Mouse (Mus musculus) thymus, postnatal 0 days (tissue): Measurements from ENCODE around the gene Gm20911. TPM values are rescaled to one million over a fixed set of nuclear protein-coding genes. Genes with fewer than 3 reads are reported as not detected.
"Not testable (repeated sequence)": the region's sequence is repeated elsewhere in the genome, so short reads cannot be mapped to it uniquely, and the experiment has no call there.

Experiments
- DNase-seq: peaks from one replicate; pipeline ENCODE4 v3.0.0-alpha.2; 2015; ENCODE audit warnings: low spot score
- polyA plus RNA-seq: library from polyadenylated mRNA; unstranded; fragments of >200 nt; fragmentation: Nextera tagmentation; extraction: Ambion mirVana; gene quantifications from 2 replicates; pipeline ENCODE4 v1.2.1, GENCODE M21; 2015

The Gm20911 gene
- not detected in 2 replicates for polyA plus RNA-seq

GRCm38 (mm10) chrY:81457707-81458106 lies at the start of gene Gm20911:
Gene Gm20911, plus strand, starts transcription at chrY:81458007.
- DNase-seq = not testable (repeated sequence)
